17 mouse cellular contexts compared by ENCODE assay signal in genomic region chr4:70365061-70365858, GRCm38 (mm10). TPM values are rescaled to one million over a fixed set of nuclear protein-coding genes. Genes with fewer than 3 reads are reported as not detected.
A peak's percentile ranks its signal among the peaks of the same experiment; 100 is the strongest.
DNase-seq lines count a peak whose midpoint lies in the region; ATAC-seq lines count a peak whose summit lies in the region.
"Had no signal": no experiment of that assay in that cellular context is flagged by ENCODE, and none has a peak within 500 bp of the region (broad histone marks: within the 10 kb centered on the region; RNA-seq: fewer than 3 reads in every experiment).

No protein-coding gene starts in this region.

- no peaks in the 10 kb centered on the region for H3K27me3 ChIP-seq in embryonic facial prominence, embryonic 11.5 days (ENCODE audit: control insufficient read depth, insufficient read depth, low read length)
- H3K27me3 ChIP-seq in embryonic facial prominence, embryonic 10.5 days (replicated peaks; ENCODE audit: low read depth, poor library complexity, severe bottlenecking): no peaks in the 10 kb centered on the region
- no peaks in the 10 kb centered on the region for H3K27me3 ChIP-seq in midbrain, embryonic 12.5 days
- H3K27me3 ChIP-seq in midbrain, embryonic 10.5 days (ENCODE audit: low read depth, poor library complexity, severe bottlenecking): no peaks in the 10 kb centered on the region
- no peaks in the 10 kb centered on the region for H3K27me3 ChIP-seq in midbrain, embryonic 13.5 days
- H3K27me3 ChIP-seq: CH12.LX had no signal

- DNase-seq in embryonic facial prominence, embryonic 11.5 days (ENCODE audit: low spot score): no peak
- no peak for DNase-seq in embryonic facial prominence, embryonic 10.5 days (ENCODE audit: low spot score)
- no peak for DNase-seq in midbrain, embryonic 10.5 days (ENCODE audit: low spot score)
- DNase-seq in cerebellum, postnatal 36 days: no peak
- no peak for DNase-seq in c-Kit-positive CD71-positive TER-119-positive erythroid progenitor cells, embryonic 14.5 days (ENCODE audit: low spot score)
- no peak for DNase-seq in adrenal gland, postnatal 10 days
- DNase-seq: cerebellum, adult 9-11 months; gastrocnemius, postnatal 10 days; right cerebral cortex, postnatal 25 days; thymus, adult 18-20 months had no signal

- no peak overlapping the region for H3K4me2 ChIP-seq in embryonic facial prominence, embryonic 11.5 days (ENCODE audit: low read depth, low read length)
- H3K4me2 ChIP-seq in midbrain, embryonic 12.5 days (replicated peaks): no peak overlapping the region
- H3K4me2 ChIP-seq in midbrain, embryonic 13.5 days (replicated peaks): no peak overlapping the region
- H3K4me2 ChIP-seq: liver, embryonic 11.5 days had no signal

- ATAC-seq in embryonic facial prominence, embryonic 11.5 days (replicated peaks; ENCODE audit: insufficient number of reproducible peaks, low FRiP score, low TSS enrichment, low read depth): peak; percentile 70; the same call in 1 of the 2 replicates
- ATAC-seq in midbrain, embryonic 12.5 days (ENCODE audit: low FRiP score, low read depth): peak; percentile 75
- peak; percentile 92 for ATAC-seq in midbrain, embryonic 13.5 days
- ATAC-seq: intestine, postnatal 0 days; lung, postnatal 0 days had no signal

- H3K9ac ChIP-seq in embryonic facial prominence, embryonic 11.5 days (replicated peaks; ENCODE audit: low read length): no peak overlapping the region
- H3K9ac ChIP-seq in midbrain, embryonic 12.5 days (replicated peaks): no peak overlapping the region
- no peak overlapping the region for H3K9ac ChIP-seq in midbrain, embryonic 13.5 days (replicated peaks)

- H3K27ac ChIP-seq in embryonic facial prominence, embryonic 11.5 days (replicated peaks; ENCODE audit: low read depth, low read length): no peak overlapping the region
- no peak overlapping the region for H3K27ac ChIP-seq in embryonic facial prominence, embryonic 10.5 days (replicated peaks)
- no peak overlapping the region for H3K27ac ChIP-seq in midbrain, embryonic 12.5 days (replicated peaks)
- no peak overlapping the region for H3K27ac ChIP-seq in midbrain, embryonic 10.5 days (replicated peaks)
- H3K27ac ChIP-seq in midbrain, embryonic 13.5 days: no peak overlapping the region
- H3K27ac ChIP-seq: heart, embryonic 10.5 days had no signal

- no peaks in the 10 kb centered on the region for H3K4me1 ChIP-seq in embryonic facial prominence, embryonic 11.5 days (ENCODE audit: control insufficient read depth, insufficient read depth, low read length)
- peaks cover 16% of the 10 kb centered on the region; the same call in 1 of the 2 replicates for H3K4me1 ChIP-seq in embryonic facial prominence, embryonic 10.5 days
- peaks cover 15% of the 10 kb centered on the region for H3K4me1 ChIP-seq in midbrain, embryonic 12.5 days
- peaks cover 10% of the 10 kb centered on the region for H3K4me1 ChIP-seq in midbrain, embryonic 10.5 days
- H3K4me1 ChIP-seq in midbrain, embryonic 13.5 days (replicated peaks): peaks cover 25% of the 10 kb centered on the region
- H3K4me1 ChIP-seq: heart, embryonic 10.5 days had no signal

- H3K4me3 ChIP-seq in embryonic facial prominence, embryonic 11.5 days (ENCODE audit: low read depth, low read length): no peak overlapping the region
- H3K4me3 ChIP-seq in embryonic facial prominence, embryonic 10.5 days: no peak overlapping the region
- no peak overlapping the region for H3K4me3 ChIP-seq in midbrain, embryonic 12.5 days
- H3K4me3 ChIP-seq in midbrain, embryonic 10.5 days: no peak overlapping the region
- no peak overlapping the region for H3K4me3 ChIP-seq in midbrain, embryonic 13.5 days (replicated peaks)
- H3K4me3 ChIP-seq: heart, embryonic 10.5 days had no signal

- H3K9me3 ChIP-seq in embryonic facial prominence, embryonic 11.5 days (replicated peaks; ENCODE audit: control insufficient read depth, low read length): no peaks in the 10 kb centered on the region
- no peaks in the 10 kb centered on the region for H3K9me3 ChIP-seq in embryonic facial prominence, embryonic 10.5 days
- H3K9me3 ChIP-seq in midbrain, embryonic 12.5 days: no peaks in the 10 kb centered on the region
- no peaks in the 10 kb centered on the region for H3K9me3 ChIP-seq in midbrain, embryonic 10.5 days (replicated peaks)
- no peaks in the 10 kb centered on the region for H3K9me3 ChIP-seq in midbrain, embryonic 13.5 days
- H3K9me3 ChIP-seq: heart, embryonic 10.5 days had no signal

- whole genome bisulfite sequencing in embryonic facial prominence, embryonic 11.5 days: 60% methylated on average over 11 of the region's 11 CpGs
- 69% methylated on average over 11 of the region's 11 CpGs for WGBS in embryonic facial prominence, embryonic 10.5 days
- 57% methylated on average over 11 of the region's 11 CpGs for WGBS in midbrain, embryonic 12.5 days
- WGBS in midbrain, embryonic 10.5 days: 64% methylated on average over 11 of the region's 11 CpGs
- 58% methylated on average over 11 of the region's 11 CpGs for WGBS in midbrain, embryonic 13.5 days

- no peaks in the 10 kb centered on the region for H3K36me3 ChIP-seq in embryonic facial prominence, embryonic 11.5 days (replicated peaks; ENCODE audit: control insufficient read depth, insufficient read depth, low read depth, low read length)
- H3K36me3 ChIP-seq in embryonic facial prominence, embryonic 10.5 days (replicated peaks): peaks cover 34% of the 10 kb centered on the region
- peaks cover 12% of the 10 kb centered on the region; the same call in 1 of the 2 replicates for H3K36me3 ChIP-seq in midbrain, embryonic 12.5 days
- peaks cover 33% of the 10 kb centered on the region for H3K36me3 ChIP-seq in midbrain, embryonic 10.5 days
- peaks cover 11% of the 10 kb centered on the region for H3K36me3 ChIP-seq in midbrain, embryonic 13.5 days

RNA-seq across cellular contexts. Expression of gene Cdk5rap2, which starts 45.0 kb away (rescaled TPM):
- polyA plus RNA-seq in embryonic facial prominence, embryonic 11.5 days (2014; fragmentation: Nextera tagmentation; extraction: Ambion mirVana): 23.3 and 23.4 TPM in 2 replicates
- polyA plus RNA-seq in embryonic facial prominence, embryonic 10.5 days (2016; fragmentation: Nextera tagmentation; extraction: Ambion mirVana): 31.1 and 34.5 TPM in 2 replicates
- 24.7 TPM in 2 replicates for polyA plus RNA-seq in midbrain, embryonic 12.5 days (2016; fragmentation: Nextera tagmentation; extraction: Ambion mirVana)
- polyA plus RNA-seq in midbrain, embryonic 10.5 days (2016; fragmentation: Nextera tagmentation; extraction: Ambion mirVana): 21.7 and 24.7 TPM in 2 replicates
- 11.4 and 14.2 TPM in 2 replicates for polyA plus RNA-seq in midbrain, embryonic 13.5 days (2015; fragmentation: Nextera tagmentation; extraction: Ambion mirVana)
- total RNA-seq in adrenal gland, postnatal 10 days (2021): 10 to 100 TPM; 14.9 to 25.8 TPM
